Mouse (Mus musculus) spleen, adult 2 months (tissue): ENCODE results near the gene B4galt3.

ENCODE experiments used
- CTCF ChIP-seq: fragments of 200-500 bp; IDR thresholded peaks from 2 replicates; pipeline ENCODE4 v1.5.1; 2011; ENCODE audit warnings: mild to moderate bottlenecking, inconsistent platforms; ENCODE audit not compliant: insufficient read depth, insufficient read length, insufficient replicate concordance; ENCODE audit errors: extremely low read depth
- POLR2A ChIP-seq: fragments of 200-500 bp; IDR thresholded peaks from 2 replicates; pipeline ENCODE4 v1.6.1; 2011; ENCODE audit warnings: low read depth, low read length, inconsistent platforms

GRCm38 (mm10) chr1:171224857-171225256 lies 45.3 kb upstream of the B4galt3 start, which contains the start of gene Apoa2:
- TF ChIP-seq CTCF (no peak), POLR2A (no peak)
